Mouse (Mus musculus) myocyte (in vitro differentiated cells): ENCODE data around the gene Flot1.

Source experiments
- CEBPB ChIP-seq: IDR thresholded peaks from 2 replicates; pipeline ENCODE4 v1.6.1; 2011; ENCODE audit warnings: mild to moderate bottlenecking, moderate library complexity; ENCODE audit not compliant: poor library complexity, insufficient read depth, severe bottlenecking
- MYOG ChIP-seq, 3 experiments: IDR thresholded peaks; one replicate each; pipeline ENCODE4 v1.6.1; 2011; ENCODE audit warnings: control low read depth in 2 of 3, low read depth in 2 of 3, mild to moderate bottlenecking in 2 of 3; ENCODE audit not compliant: insufficient read length in 2 of 3, control insufficient read depth in 1 of 3, insufficient read depth in 1 of 3
- POLR2A ChIP-seq: IDR thresholded peaks from one replicate; pipeline ENCODE4 v1.6.1; 2011; ENCODE audit warnings: low read depth, mild to moderate bottlenecking, control low read depth, moderate library complexity; ENCODE audit not compliant: insufficient read length

- no peak for TF ChIP-seq CEBPB
- no peak for TF ChIP-seq POLR2A
- TF ChIP-seq MYOG (IDR thresholded peaks at IDR 0.05; ENCODE audit: control insufficient read depth in 1 of 3, insufficient read depth in 1 of 3, insufficient read length in 2 of 3, low read depth in 2 of 3), result no peak
These were observed 45.9 kb downstream of the Flot1 start for GRCm38 (mm10) chr17:35868961-35869345.
